Mouse (Mus musculus): ENCODE data around the gene Ccl1.
A peak's percentile ranks its signal among the peaks of the same experiment; 100 is the strongest.

The Ccl1 gene

DNA sequence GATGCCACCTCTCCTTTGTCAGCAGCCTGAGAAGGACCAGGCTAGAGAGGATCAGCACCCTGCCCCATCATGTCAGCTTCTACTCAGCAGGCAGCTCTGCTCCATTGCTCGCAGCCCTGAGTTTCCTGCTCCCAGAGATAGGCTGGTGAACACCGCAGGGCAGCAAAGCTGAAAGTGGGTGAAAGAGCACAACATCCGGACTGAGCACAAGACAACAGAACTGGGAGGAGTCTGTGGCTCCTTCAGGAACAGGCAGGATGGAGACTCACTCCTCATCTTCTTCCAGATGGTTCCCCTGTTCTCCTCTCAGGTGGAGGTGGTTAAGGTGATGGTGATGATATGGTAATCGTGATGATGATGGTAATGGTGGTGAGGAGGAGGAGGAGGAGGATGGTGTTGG lies at the start of gene Ccl1:
TSS of gene Ccl1 (minus strand) at position 101 of the 400 bp plus-strand sequence.
- DNase-seq (ENCODE audit: low spot score in 2 of 2): no peak

DNA sequence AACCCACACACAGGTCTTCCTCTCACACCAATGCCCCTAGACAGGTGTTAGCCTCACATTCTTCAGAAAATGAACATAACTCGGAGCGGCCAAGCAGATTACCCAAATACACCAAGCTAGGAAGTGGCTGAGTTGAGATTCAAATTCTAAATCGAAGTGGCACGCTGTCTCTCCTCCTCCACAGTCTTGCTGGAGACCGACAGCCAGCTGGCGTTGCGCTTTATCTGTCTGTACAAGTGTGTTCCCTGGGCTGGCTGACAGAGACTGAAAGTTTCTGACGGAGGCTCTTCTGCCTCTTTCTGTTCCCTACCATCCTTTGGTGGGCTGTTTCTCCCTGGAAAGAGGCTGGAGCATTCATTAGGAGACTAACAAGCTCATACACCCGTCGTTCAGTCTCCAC lies 45.5 kb upstream of the Ccl1 start:
- peak; percentile 45 to 63 for DNase-seq (ENCODE audit: low spot score in 2 of 2)

DNA sequence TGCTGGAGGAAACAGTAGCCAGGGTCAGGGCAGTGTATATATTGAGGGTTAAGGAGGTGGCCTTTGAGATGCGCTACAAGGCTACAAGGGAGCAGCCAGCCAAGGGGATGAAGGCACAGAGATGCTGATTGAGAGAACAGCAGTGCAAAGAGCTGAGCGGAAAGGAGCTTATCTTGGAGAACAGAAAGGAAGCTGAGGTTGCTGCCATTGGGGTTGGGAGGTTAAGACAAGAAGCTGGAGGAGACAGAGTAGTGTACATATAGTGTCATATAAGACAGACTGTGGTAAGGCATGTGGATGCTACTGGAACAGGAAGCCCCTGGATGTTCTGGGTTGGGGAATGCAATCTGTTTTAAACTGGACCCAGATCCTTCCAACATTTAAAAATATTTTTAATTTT lies 35.4 kb upstream of the Ccl1 start:
- DNase-seq (ENCODE audit: low spot score in 2 of 2): no peak

DNA sequence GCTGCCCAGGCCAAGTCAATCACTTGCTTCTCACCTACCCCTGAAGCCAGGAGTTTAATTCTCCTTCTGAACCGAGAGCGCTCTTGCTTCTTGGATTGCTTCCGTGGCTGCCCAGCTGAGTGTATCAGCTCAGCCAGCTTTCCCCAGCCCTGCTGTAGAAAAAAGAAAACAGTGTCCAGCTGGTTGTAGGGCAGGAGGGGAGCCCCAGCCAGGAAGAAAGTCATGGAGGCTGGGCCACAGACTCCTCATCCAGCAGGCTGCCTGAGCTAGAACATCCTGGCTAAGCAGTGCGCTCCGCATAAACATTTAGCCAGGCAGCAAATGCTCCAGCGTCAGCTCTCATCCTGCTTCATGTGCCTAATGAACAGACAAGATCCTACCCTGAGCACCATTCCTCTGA lies 34.9 kb upstream of the Ccl1 start:
- no peak for DNase-seq (ENCODE audit: low spot score in 2 of 2)

DNA sequence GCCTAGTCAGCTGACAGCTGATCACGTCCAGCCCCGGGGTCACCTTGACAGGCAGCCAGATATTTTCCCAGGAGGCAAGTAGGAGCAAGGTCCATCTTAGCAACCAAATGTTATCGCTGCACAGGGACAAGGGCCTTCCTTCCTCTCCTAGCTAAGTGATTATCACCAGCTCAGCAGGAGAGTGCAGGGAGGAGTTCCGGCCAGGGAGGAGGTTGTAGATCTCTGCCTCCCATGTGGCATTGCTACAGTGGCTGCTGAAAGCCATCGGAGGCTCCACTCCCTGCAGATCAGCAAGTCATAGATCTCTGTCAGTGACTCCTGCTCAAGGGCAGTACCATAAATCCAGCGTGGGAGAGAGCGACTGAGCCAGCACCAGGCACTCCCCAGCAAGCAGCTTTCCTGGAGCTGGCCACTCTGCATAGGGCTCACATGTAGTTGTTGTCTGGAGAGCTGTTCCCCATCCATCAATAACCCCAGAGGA lies 34.5 kb upstream of the Ccl1 start:
- no peak for DNase-seq (ENCODE audit: low spot score in 2 of 2)

DNA sequence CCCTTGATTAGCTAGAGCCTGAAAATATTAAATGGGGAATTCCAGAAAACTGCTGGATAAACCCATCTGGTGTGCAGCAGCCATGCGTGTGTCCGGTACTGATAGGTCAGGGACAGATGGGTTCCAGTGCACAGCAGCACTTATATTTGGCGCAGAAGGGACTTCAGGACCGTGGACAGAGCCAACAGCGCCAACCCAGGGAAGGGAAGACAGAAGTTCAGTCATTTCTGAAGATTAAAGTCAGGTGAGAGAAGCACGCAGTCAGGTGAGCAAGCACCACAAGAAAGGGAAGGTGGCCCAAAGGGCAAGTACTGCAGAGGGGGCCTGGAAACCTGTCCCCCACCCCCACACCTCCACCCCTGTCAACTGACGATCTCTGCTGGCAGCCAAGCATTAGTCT lies 7.7 kb upstream of the Ccl1 start:
- DNase-seq (ENCODE audit: low spot score in 2 of 2): no peak

DNA sequence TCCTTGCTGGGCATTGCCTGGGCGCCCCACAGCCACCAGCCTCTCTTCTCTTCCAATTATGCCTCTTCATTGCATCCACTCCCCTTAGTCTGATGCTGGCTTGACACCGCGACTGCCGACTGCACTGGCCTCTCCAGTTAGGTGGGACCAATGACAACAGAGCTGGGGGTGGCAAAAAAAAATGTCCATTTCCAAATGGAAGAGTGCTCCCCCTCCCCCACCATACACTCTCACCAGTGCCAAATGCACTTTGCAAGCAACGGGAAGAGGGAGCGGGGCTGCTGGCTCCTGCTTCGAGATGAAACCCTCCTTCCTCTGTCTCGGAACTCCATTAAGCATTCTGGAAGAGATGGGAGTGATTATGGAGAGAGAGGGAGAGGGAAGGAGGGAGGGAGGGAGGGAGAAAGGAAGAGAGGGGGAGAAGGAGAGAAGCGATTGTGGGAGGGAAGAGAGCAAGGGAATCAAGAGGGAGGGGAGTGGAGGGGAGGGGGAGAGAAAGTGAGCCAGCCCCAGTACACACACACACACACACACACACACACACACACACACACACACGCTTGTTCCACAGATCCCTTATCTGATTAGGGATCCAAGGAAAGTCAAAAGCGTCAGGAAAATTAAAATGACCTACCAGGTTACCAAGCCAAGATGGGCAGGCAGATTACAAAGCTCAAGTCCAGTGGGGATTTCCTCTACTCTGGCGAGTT lies 5.0 kb upstream of the Ccl1 start:
- DNase-seq (ENCODE audit: low spot score in 2 of 2): no peak

DNA sequence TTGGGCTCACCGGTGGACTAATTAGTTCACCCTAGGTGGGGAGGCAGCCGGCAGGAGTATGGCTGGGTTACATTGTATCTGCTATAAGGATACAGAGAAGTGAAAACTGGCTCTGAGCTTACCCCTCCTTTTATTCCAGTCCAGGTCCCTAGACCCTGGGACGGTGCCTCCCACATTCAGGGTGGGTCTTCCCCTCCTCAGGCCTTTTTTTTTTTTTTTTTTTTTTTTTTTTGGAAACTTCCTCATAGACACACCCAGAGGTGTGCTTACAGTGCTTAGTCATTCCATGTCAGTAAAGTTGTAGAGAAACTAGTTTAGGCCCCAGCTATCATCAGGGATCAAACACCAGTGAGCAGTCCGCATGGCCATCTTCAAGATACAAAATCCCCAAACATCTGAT lies 7.6 kb downstream of the Ccl1 start:
- DNase-seq (ENCODE audit: low spot score in 2 of 2): no peak

DNA sequence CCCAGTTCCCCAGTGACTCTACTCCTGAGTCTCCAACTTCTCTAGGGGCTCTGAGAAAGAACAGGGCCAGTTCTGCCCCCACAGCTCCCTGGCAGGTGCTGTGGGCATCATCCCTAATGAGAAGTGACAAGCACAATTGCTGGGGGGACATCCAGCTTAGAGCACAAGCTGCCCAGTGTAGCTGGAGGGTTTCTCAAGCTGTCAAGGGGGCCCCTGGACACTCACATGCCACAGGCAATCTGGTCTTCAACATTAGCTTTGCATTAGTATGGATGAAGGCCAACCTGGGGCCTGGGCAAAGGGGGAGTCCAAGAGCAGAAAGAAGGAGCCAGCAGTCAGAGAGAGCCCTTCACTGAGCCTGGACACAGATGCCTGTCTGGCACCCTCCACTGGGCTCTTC lies 14.6 kb downstream of the Ccl1 start:
- DNase-seq (ENCODE audit: low spot score in 2 of 2): no peak

DNA sequence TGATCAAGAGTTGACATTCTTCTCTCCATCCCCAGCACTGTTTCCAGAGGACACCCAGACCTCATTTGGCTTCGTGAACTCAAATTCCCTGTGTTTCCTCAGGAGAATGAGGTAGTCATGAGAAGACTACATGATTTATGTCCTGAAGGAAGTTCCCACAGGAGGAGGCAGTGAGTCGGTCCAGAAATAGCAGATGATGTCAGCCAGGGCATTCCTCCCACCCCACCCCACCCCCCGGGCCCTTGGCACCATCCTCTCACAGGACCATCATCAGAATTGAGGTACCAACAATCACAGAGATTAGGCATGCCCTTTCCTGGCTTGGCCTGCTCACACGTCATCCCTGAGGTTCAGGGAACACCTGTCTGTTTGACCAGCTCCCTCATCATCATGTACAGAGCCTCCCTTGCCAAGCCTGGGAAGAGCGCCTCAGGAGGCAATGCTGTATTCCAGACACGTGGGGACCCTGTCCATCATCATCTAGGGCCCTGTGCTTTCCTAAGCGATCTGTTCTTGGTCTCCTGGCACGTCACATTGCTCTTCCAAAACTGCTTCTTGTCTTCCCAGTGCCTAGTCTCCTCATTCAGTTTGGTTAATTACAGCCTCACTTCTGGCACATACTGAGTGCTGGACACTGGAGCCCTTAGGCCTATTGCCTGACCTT lies 31.2 kb downstream of the Ccl1 start:
- no peak for DNase-seq (ENCODE audit: low spot score in 2 of 2)

DNA sequence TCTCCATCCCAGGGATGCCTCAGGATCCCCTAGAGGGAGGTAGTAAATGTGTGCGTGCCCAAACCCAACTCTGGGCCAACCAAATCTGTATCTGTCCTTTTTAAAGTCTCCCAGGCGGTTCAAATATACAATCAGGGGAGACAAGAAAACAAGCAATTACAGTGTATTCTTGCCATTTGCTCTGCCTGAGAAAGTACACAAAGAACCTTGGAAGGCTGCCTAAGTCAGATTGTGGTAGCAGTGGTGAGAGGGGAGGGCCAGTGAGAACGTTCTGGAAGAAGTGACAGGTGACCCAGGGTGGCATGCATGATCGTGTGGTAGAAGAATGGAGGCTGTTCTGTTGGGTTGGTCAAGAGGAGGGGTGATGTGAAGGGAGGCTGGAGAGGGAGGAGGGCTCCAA lies 46.4 kb downstream of the Ccl1 start:
- DNase-seq (ENCODE audit: low spot score in 2 of 2): no peak

DNA sequence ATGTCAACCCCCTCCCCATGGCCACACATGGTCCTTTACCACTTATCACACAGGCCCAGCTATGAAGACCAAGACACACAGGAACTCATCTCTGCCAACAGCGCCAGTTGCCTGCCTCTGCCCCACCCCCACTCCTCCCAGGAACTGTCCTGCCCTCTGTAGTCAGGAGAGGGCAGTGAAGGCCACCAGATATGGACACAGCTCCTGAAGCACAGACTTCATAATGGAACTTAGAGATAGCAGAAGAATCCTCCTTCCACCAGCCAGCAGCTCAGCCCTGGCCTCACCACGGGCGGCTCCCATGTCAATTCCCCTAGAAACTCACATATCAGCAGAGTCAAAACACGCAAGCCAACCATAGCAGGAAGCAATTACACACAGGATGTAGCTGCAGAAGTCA lies 49.9 kb downstream of the Ccl1 start:
- DNase-seq (ENCODE audit: low spot score in 2 of 2): peak; percentile 33 to 59

DNA sequence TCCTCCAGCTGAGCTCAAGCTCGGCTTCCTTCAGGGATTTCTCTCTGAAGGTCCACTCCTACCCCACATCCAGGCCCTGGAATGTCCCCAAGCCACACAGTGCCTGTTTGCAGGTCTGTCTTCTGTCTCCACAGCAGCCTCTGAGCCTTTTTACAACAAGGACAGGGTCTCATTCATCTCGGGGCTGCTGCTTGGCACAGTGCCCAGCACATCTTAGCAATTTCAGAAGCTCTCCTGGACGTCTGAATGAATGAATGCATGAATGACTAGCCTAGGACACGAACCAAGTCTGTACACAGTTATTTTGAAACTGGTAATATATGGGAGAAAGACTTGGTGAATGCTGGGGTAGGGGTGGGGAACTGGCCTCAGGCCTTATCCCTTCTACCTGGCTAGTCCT lies 52.1 kb downstream of the Ccl1 start:
- no peak for DNase-seq (ENCODE audit: low spot score in 2 of 2)

DNA sequence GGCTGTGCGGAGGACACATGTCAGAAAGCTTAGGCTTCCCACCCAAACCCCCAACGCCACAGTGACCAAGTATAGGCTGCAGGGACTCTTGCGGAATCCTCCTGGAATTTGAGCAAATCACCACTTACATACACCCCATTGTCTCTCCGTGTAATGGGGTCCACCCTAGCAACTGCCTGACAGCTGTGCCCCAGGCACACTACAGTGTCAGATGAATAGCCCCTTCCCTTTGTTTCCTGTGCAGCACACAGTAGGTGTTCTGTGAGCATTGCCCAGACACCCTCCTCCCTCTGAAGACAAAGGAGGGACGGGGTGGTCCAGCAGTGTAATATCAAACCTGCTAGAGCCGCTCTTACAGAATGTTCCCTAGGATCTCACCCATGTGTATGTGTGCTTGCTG lies 54.2 kb downstream of the Ccl1 start:
- no peak for DNase-seq (ENCODE audit: low spot score in 2 of 2)

DNA sequence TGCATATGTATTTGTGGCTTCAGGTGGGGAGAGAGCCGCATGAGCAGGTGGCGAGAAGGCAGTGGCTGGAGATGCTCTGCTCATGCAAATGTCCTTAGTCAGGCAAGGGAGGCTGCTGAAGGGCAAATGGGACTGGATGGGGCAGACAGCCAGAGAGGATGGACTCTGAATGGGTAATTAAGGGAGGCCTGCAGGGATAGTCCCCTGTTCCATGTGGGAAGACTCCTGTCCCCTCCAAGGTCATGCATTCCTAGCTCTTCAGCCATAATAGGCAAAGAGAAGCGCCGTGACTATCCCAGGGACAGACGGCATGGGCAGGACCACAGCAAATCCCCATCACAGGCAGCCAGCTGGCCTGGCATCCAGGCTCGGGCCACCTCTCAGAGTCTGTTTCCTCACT lies 55.5 kb downstream of the Ccl1 start:
- DNase-seq (ENCODE audit: low spot score in 2 of 2): no peak

DNA sequence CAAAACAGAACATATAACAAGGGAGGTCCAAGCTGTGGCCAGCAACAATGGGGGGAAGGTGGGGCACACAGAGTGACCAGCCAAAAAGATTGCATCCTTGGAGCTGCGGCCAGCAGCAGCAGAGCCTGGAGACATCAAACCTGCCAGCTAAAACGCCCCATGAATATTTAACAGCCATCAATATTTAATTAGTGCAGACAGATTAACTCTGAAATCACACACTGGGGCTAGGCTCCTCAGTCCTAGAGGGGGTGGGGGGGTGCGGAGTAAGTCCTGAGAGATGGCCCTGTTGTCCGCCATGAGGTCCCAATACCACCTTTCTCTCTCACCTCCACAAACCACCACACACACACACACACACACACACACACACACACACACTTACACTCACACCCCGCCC lies 68.1 kb downstream of the Ccl1 start:
- no peak for DNase-seq (ENCODE audit: low spot score in 2 of 2)

DNA sequence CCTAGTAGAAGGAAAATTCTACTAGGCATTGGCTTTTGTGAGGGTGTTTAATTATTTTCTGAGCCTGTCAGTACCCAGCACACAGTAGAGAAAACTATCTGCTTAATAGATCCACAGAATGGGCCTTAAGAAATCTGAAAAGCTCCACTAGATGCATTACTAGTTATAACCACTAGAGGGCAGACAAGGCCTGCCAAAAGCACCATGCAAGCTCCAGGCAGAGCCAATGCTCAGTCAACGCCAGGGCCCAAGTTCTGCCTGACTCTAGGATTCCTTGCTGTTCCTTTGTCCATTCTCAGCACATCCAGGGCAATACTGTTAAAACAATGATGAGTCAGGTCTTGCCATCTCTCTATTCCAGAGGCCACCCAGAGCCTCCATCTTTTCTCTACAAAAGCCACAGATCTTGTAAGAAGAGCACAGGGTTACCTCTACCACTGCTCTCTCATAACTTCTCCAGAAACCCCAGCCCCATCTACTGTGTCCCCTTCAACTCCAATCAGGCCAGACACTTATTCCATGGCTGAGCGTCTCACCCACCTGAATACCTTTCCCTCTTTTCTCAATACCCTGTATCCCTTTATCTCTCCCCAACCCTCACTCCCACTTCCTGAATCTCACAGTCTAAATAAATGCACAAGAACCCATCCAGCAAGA lies 69.8 kb downstream of the Ccl1 start:
- peak; percentile 34 to 36 for DNase-seq (ENCODE audit: low spot score in 2 of 2)

DNA sequence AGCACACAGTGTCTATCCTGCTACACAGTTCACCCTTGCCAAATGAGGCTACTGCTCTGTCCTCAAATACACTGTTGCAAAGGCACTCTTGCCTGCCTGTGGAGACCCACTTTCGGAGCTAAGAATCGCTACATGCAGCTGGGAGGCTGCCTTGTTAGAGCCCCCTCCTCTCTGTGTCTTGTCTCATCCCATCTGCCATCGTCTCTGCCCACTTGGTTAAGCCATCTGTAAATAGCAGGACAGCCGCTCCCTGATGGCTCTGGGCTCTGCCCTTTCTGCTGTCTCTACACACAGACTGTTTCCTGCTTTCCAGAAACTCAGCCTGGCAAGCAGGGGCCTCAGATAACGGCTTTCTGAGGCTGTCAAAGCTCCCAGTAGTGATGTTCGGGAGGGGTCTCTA lies 71.5 kb downstream of the Ccl1 start:
- DNase-seq (ENCODE audit: low spot score in 2 of 2): no peak

DNA sequence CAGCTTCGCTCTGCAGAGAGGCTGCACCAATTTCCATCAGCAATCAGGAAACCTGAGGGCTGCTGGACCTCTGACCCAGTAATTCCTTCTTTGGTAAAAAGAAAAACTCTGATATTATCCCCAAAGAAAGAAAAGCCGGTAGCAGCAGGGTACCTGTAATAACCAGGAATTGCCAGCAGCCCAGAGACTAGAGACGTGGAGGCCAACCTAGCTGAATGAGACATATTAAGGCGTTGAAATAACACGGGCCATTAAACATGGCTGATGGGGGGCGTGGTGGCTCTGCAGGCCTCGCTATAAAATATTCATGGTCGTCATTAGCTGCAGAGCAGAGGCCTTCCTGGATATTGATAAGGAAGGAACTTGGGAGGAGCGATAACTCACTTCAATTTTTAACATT lies 78.5 kb downstream of the Ccl1 start:
- no peak for DNase-seq (ENCODE audit: low spot score in 2 of 2)

DNA sequence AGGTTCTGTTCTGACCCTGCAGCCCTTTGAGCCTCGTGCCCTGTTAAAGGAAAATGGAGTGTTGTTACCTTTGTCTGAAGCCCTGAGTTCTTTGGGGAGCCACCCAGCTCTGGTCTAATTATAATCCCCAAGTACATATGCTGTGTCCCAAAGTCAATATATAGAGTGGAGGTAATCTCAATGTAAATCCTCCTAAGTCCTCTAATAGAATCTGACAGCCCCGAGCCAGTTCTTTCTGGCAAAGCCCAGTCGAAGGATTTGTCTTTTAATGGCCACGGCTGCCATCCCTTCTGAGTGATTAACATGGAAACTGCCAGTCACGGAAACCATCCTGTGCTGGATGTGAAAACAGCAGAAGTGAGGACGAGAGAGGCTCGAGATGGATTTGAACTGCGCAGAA lies 79.6 kb downstream of the Ccl1 start:
- no peak for DNase-seq (ENCODE audit: low spot score in 2 of 2)

DNA sequence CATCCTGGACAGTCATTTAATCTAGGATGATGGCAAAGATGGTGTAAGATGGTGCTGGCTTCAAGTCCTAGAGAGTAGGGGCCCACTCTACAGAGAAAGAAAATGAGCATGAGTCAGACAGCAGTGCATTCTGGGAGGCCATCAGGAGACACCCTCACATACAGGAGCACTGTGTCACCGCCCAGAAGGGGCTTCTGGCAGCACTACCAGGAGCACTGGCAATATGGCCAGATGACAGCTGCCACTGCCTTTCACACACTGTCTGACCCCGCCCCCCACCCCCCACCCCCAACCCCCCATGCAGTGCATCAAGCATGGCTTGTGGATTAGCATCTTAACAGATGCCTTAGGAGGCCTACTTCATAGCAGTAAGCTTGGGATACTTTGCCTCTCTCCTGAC lies 89.0 kb downstream of the Ccl1 start:
- no peak for DNase-seq (ENCODE audit: low spot score in 2 of 2)

DNA sequence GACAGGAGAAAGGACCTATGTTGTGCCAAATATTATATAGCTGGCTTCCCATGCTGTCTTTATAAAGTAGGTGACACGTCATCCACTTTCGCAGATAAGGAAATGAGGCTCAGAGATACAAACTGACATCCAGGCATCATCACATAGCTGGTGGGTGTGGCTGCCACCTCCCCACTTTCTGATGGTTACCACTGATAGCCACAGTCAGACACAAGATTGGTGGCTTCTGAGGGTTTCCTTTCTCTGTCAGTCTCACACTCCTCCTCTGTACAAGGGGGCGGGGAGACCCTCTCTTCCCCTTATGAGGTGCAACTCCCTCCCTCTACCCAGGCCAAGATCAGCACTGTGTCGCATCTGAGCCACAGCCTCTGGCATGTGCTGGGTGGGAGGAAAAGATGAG lies 91.1 kb downstream of the Ccl1 start:
- no peak for DNase-seq (ENCODE audit: low spot score in 2 of 2)

DNA sequence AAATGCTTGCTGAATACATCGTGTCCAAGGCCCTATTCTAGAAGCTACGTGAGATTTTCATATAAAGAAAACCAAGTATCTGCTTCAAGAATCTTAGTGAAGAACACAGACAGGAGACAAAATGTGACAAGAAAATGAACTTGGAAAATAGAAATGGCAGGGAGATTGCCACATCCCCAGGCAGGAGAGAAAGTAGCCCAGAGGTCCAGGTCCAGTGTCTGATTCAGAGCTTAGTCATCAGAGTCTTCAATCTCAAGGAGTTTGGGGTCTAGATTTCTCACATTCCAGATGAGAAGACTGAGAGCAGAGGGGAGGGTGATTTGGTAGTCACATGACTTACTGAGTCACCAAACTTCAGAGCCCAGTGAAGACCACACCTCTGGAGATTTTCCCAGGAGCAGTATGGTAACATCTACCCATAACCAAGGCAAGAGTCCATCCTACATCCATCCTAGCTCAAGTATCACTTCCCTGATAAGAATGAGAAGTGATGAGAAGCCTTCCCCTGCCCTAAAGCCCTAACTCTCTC lies 98.5 kb downstream of the Ccl1 start:
- DNase-seq (ENCODE audit: low spot score in 2 of 2): no peak

Measured in right cerebral cortex, adult 2 months (tissue).